Mouse (Mus musculus): Measurements from ENCODE around the gene Nqo1. TPM values are rescaled to one million over a fixed set of nuclear protein-coding genes. Genes with fewer than 3 reads are reported as not detected.

The Nqo1 gene
- polyA plus RNA-seq, 1 experiment from 2014 or later, result 5.6 TPM

- WGBS, result under 1% methylated on average over 60 of the region's 81 CpGs
- H3K4me1 ChIP-seq (replicated peaks), result peaks cover 11% of the 10 kb centered on the region
- H3K4me3 ChIP-seq, result peak within 1 kb of the TSS; percentile 89
- peak; percentile 91 for ATAC-seq (ENCODE audit: insufficient number of reproducible peaks, low FRiP score)
- peak within 1 kb of the TSS; percentile 87 for H3K27ac ChIP-seq (ENCODE audit: poor library complexity, severe bottlenecking)
- peak within 1 kb of the TSS; percentile 92 for H3K9ac ChIP-seq
- no peaks in the 10 kb centered on the region for H3K27me3 ChIP-seq (replicated peaks)
- H3K9me3 ChIP-seq (replicated peaks), result no peaks in the 10 kb centered on the region
- H3K36me3 ChIP-seq, result no peaks in the 10 kb centered on the region
- peak within 1 kb of the TSS; percentile 78 for H3K4me2 ChIP-seq
Measured at GRCm38 (mm10) chr8:107435962-107436831, 33.2 kb upstream of the Nqo1 start, which contains the start of gene Wwp2. Gene Wwp2, plus strand, starts transcription at chr8:107436365.

GRCm38 (mm10) chr8:107435421-107435961 lies 32.5 kb upstream of the Nqo1 start:
- ATAC-seq (ENCODE audit: insufficient number of reproducible peaks, low FRiP score), result 0 out of 2 replicates have a peak, but pooled peaks have one; percentile 0
- 31% methylated on average over 11 of the region's 11 CpGs for WGBS

DNA sequence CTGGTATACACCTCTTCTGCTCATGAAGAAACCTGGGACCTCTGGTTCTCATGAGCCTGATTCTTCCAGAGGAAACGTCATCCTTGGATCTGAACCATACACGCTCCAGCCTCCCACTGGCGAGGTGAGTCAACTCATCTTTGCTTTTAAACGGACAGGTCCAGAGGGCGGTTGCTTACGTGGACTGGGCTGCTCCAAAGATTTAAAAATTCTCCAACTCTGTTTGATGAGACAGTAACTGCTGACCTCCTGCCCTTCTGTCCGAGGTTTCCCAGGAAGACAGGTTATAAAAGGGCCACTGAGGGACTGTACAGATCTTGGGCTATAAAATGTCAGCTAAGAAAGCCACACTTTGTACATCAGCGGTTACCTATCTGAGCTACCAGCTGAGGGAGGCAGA lies 27.8 kb upstream of the Nqo1 start:
- H3K4me1 ChIP-seq (replicated peaks), result peaks cover 6% of the 10 kb centered on the region; the same call in 1 of the 2 replicates
- no peaks in the 10 kb centered on the region for H3K9me3 ChIP-seq (replicated peaks)
- no peak overlapping the region for H3K27ac ChIP-seq (ENCODE audit: poor library complexity, severe bottlenecking)
- no peak overlapping the region for H3K4me3 ChIP-seq
- no peak overlapping the region for H3K9ac ChIP-seq
- 79% methylated on average over 8 of the region's 8 CpGs for WGBS
- no peak for ATAC-seq (ENCODE audit: insufficient number of reproducible peaks, low FRiP score)
- H3K36me3 ChIP-seq, result no peaks in the 10 kb centered on the region
- H3K27me3 ChIP-seq (replicated peaks), result peaks cover 10% of the 10 kb centered on the region; the same call in 1 of the 2 replicates
- no peak overlapping the region for H3K4me2 ChIP-seq

More at GRCm38 (mm10) chr8:107435421-107435961, 32.5 kb upstream of the Nqo1 start:
- Histone ChIP-seq H3K9me3 (replicated peaks) (no peaks in the 10 kb centered on the region), H3K4me1 (replicated peaks) (peaks cover 11% of the 10 kb centered on the region), H3K27ac (ENCODE audit: poor library complexity, severe bottlenecking) (no peak overlapping the region), H3K4me3 (peak overlapping the region; percentile 89), H3K36me3 (no peaks in the 10 kb centered on the region), H3K4me2 (peak overlapping the region; percentile 78), H3K27me3 (replicated peaks) (no peaks in the 10 kb centered on the region), H3K9ac (peak overlapping the region; percentile 92; the same call in 1 of the 2 replicates)

DNA sequence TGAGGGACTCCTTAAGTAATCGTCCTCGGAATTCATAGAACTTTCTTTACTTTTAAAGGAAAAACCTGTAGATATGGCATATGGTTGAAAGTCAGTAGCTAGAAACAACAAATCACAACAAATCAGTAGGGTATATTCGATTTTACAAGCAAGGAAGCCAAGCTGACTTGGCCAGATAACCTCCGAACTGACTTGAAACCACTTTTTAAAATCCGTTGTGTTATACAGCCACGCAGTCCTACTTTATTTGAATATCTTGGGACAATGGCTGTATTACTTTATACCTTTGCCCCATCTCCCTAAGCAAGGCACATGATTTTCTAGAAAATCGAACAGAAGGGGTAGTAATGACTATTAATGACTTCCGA lies 22.2 kb upstream of the Nqo1 start:
- no peak for ATAC-seq (ENCODE audit: insufficient number of reproducible peaks, low FRiP score)
- peak overlapping the region; percentile 89; the same call in 1 of the 2 replicates for H3K4me3 ChIP-seq
- H3K4me1 ChIP-seq (replicated peaks), result peaks cover 11% of the 10 kb centered on the region; the same call in 1 of the 2 replicates
- WGBS, result 43% methylated on average over 8 of the region's 8 CpGs
- H3K9ac ChIP-seq, result no peak overlapping the region
- H3K36me3 ChIP-seq, result peaks cover 22% of the 10 kb centered on the region
- H3K27me3 ChIP-seq (replicated peaks), result peaks cover 9% of the 10 kb centered on the region; the same call in 1 of the 2 replicates
- no peak overlapping the region for H3K27ac ChIP-seq (ENCODE audit: poor library complexity, severe bottlenecking)
- H3K4me2 ChIP-seq, result 0 out of 2 replicates have a peak overlapping the region, but pooled peaks have one; percentile 83
- no peaks in the 10 kb centered on the region for H3K9me3 ChIP-seq (replicated peaks)

GRCm38 (mm10) chr8:107424597-107425229 lies 21.7 kb upstream of the Nqo1 start, which contains the start of gene Nob1:
Gene Nob1, minus strand, starts transcription at chr8:107425051.
- under 1% methylated on average over 50 of the region's 50 CpGs for WGBS
- peak; percentile 96 for ATAC-seq (ENCODE audit: insufficient number of reproducible peaks, low FRiP score)

DNA sequence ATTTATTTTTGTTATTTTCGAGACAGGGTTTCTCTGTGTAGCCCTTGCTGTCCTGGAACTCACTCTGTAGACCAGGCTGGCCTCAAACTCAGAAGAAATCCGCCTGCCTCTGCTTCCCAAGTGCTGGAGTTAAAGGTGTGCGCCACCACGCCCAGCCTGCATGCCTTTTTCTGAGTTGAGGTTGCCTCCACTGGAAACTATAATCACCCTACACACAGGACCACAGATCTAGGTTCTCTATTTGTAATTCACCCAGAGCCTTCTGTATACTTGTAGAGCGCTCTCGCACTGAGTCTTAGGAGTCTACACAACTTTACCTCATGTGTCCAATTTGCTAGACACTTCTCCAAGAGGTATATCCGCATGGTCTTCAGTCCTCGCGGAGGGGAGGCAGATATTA lies 21.2 kb upstream of the Nqo1 start:
- Histone ChIP-seq H3K27me3 (replicated peaks) (peaks cover 4% of the 10 kb centered on the region; the same call in 1 of the 2 replicates), H3K9ac (peak overlapping the region; percentile 83), H3K4me1 (replicated peaks) (peaks cover 11% of the 10 kb centered on the region; the same call in 1 of the 2 replicates), H3K36me3 (peaks cover 32% of the 10 kb centered on the region), H3K4me2 (peak overlapping the region; percentile 83), H3K9me3 (replicated peaks) (no peaks in the 10 kb centered on the region), H3K4me3 (peak overlapping the region; percentile 89), H3K27ac (ENCODE audit: poor library complexity, severe bottlenecking) (peak overlapping the region; percentile 13; the same call in 1 of the 2 replicates)
- 26% methylated on average over 9 of the region's 9 CpGs for WGBS
- ATAC-seq (ENCODE audit: insufficient number of reproducible peaks, low FRiP score), result 0 out of 2 replicates have a peak, but pooled peaks have one; percentile 5

More at GRCm38 (mm10) chr8:107424597-107425229, 21.7 kb upstream of the Nqo1 start, which contains the start of gene Nob1:
- Histone ChIP-seq H3K4me3 (peak within 1 kb of the TSS; percentile 89), H3K4me2 (peak within 1 kb of the TSS; percentile 83), H3K9me3 (replicated peaks) (no peaks in the 10 kb centered on the region), H3K9ac (peak within 1 kb of the TSS; percentile 83), H3K27ac (ENCODE audit: poor library complexity, severe bottlenecking) (peak within 1 kb of the TSS; percentile 13; the same call in 1 of the 2 replicates), H3K36me3 (peaks cover 27% of the 10 kb centered on the region), H3K27me3 (replicated peaks) (peaks cover 4% of the 10 kb centered on the region; the same call in 1 of the 2 replicates), H3K4me1 (replicated peaks) (peaks cover 11% of the 10 kb centered on the region; the same call in 1 of the 2 replicates)

DNA sequence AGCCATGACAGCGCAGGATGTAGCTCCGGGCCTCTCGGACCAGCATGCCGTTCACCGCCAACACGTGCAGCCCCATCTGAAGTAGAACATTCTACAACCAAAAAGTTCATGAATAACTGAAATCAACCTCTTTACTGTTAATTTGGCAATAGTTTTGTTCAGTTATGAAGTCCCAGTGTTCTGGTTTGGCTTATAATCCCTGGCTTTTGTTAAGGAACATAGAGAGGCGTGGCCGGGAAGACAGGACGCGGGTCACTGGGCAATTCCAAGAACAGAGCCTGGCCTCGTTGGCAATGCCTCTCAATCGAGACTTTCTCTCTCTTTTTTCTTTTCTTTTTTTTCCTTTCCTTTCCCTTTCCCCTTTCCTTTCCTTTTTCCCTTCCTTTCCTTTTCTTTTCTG lies 14.0 kb upstream of the Nqo1 start:
- WGBS, result 92% methylated on average over 12 of the region's 12 CpGs
- Histone ChIP-seq H3K27me3 (replicated peaks) (no peaks in the 10 kb centered on the region), H3K27ac (ENCODE audit: poor library complexity, severe bottlenecking) (no peak overlapping the region), H3K9me3 (replicated peaks) (no peaks in the 10 kb centered on the region), H3K4me3 (no peak overlapping the region), H3K4me2 (no peak overlapping the region), H3K36me3 (peaks cover 96% of the 10 kb centered on the region), H3K9ac (no peak overlapping the region), H3K4me1 (replicated peaks) (no peaks in the 10 kb centered on the region)
- ATAC-seq (ENCODE audit: insufficient number of reproducible peaks, low FRiP score), result no peak

- H3K36me3 ChIP-seq, result peaks cover 94% of the 10 kb centered on the region
- H3K4me2 ChIP-seq, result no peak overlapping the region
- no peak overlapping the region for H3K4me3 ChIP-seq
- H3K27ac ChIP-seq (ENCODE audit: poor library complexity, severe bottlenecking), result no peak overlapping the region
- WGBS, result 91% methylated on average over 10 of the region's 10 CpGs
- H3K27me3 ChIP-seq (replicated peaks), result no peaks in the 10 kb centered on the region
- no peak overlapping the region for H3K9ac ChIP-seq
- no peaks in the 10 kb centered on the region for H3K9me3 ChIP-seq (replicated peaks)
- ATAC-seq (ENCODE audit: insufficient number of reproducible peaks, low FRiP score), result no peak
- H3K4me1 ChIP-seq (replicated peaks), result no peaks in the 10 kb centered on the region
Measured at GRCm38 (mm10) chr8:107413881-107414280, 10.9 kb upstream of the Nqo1 start.

DNA sequence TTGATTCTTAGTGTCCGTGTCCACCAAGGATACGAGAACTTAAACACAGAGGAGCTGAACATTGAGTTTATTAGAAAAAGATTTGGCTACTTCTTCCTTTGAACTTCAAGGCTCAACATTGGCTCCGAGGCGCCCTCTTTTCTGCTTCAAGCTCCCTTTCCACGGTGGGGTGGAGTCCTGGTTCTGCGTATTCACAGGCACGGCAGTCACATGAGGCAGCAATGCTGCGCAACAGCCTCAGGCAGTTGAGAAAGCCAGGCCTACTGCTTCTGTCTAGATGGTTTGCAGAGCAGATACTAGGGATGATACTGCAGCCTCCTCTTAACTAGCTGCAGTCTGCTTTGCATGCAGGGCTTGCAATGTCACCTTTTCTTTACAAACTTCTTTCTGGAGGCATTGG lies 9.5 kb upstream of the Nqo1 start:
- Histone ChIP-seq H3K4me1 (replicated peaks) (no peaks in the 10 kb centered on the region), H3K9me3 (replicated peaks) (no peaks in the 10 kb centered on the region), H3K4me3 (no peak overlapping the region), H3K36me3 (peaks cover 89% of the 10 kb centered on the region), H3K27ac (ENCODE audit: poor library complexity, severe bottlenecking) (no peak overlapping the region), H3K9ac (no peak overlapping the region), H3K27me3 (replicated peaks) (no peaks in the 10 kb centered on the region), H3K4me2 (no peak overlapping the region)
- ATAC-seq (ENCODE audit: insufficient number of reproducible peaks, low FRiP score), result no peak
- WGBS, result 91% methylated on average over 8 of the region's 8 CpGs

DNA sequence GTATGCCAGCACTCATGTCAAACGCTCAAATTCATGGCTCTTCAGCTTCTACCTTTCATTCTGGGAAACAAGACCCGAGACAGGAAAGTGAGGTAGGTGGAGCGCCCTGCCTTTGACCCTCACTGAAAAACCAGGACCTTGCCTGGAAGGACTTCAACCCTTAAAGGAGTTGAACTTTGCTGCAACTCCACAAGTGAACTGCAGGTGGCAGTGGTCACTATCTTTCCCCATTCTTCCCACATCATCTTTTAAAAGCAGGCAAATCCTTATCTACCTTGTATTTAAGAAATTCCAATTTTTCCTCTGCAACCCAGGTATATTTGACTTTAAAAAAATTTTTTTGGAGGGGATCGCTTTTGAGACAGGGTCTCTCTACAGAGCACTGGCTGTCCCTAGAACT lies 8.4 kb upstream of the Nqo1 start:
- H3K36me3 ChIP-seq, result peaks cover 81% of the 10 kb centered on the region
- no peaks in the 10 kb centered on the region for H3K9me3 ChIP-seq (replicated peaks)
- H3K4me1 ChIP-seq (replicated peaks), result no peaks in the 10 kb centered on the region
- H3K27me3 ChIP-seq (replicated peaks), result no peaks in the 10 kb centered on the region
- 60% methylated on average over 4 of the region's 4 CpGs for WGBS
- no peak overlapping the region for H3K4me2 ChIP-seq
- ATAC-seq (ENCODE audit: insufficient number of reproducible peaks, low FRiP score), result no peak
- no peak overlapping the region for H3K27ac ChIP-seq (ENCODE audit: poor library complexity, severe bottlenecking)
- no peak overlapping the region for H3K4me3 ChIP-seq
- H3K9ac ChIP-seq, result no peak overlapping the region

Data from heart, embryonic 12.5 days (tissue).